Mouse (Mus musculus) spleen, postnatal 10 days (tissue): Measurements from ENCODE around the gene 2310022B05Rik.

Source experiments
- DNase-seq, 2 experiments: peaks; one replicate each; pipeline ENCODE4 v3.0.0; 2021 to 2022; ENCODE audit warnings: low spot score in 2 of 2

2310022B05Rik gene

DNA sequence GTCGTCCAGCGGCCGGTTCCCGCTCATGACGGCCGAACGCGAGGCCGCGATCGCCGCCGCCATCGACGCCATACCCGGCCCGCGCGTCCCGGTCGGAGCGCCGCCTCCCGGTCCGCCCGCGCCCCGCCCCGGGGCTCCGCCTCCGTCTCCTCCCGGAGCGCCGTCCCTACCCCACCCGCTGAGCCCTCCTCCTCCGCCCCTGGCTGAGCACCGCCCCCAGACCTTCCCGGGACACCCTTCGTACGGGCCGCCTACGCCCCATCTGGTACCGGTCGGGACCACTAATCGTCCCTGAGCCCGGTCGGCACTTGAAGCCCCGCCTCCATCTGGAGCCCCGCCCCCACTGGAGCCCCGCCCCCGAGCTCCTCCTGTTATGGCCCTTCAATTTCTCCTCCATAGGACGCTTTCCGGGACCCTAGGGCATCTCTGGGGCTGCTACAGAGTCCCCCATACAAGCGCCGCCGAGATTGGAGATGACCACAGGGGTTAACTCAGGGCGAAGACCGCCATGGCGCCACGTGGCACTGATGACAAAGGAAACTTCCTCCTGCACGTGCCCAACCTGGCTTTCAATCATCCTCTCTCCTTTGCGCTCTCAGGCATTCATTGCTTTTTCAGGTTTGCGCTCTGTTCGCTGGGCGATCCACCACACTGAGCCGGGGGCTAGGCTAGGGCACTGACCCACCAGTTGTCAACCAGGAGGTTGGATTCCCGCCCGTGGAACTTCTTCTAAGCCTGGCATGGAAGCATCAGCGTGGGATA, at the start of gene 2310022B05Rik:
TSS of gene 2310022B05Rik (minus strand) at position 258 of the 762 bp plus-strand sequence.
- peak; percentile 87 to 88 for DNase-seq

DNA sequence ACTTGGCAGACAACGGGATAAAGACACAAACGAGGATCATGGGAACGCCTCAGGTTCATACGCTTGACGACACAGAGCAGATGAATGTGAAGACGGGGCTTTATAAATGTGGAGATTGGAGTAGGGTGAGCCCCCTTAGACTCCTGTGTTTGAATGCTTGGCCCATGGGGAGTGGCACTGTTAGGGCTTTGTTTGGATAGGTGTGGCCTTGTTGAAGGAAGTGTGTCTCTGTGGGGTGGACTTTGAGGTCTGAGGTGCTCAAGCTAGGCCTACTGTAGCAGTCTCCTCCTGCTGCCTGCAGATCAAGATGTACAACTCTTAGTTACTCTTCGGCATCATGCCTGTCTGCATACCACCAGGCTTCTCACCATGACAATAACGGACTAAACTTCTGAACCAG, 42.7 kb upstream of the 2310022B05Rik start:
- no peak for DNase-seq

DNA sequence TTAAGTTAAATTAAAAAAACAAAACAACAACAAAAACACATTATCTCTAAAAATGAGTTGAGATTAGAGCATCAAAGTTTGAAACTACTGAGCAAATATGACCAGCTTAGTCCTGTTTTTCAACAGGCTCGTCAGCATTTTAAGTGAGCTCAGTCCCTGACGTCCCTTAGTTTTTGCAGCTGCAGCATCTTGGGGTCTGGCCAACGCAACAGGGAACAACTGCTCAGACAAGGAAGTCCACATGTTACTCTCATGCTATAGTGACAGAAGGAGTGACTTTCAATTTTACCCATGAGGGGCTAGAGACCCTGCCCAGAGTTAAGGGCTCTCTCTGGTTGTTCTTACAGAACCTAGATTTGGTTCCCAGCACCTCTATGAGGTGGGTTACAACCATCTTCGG, 41.2 kb upstream of the 2310022B05Rik start:
- no peak for DNase-seq

DNA sequence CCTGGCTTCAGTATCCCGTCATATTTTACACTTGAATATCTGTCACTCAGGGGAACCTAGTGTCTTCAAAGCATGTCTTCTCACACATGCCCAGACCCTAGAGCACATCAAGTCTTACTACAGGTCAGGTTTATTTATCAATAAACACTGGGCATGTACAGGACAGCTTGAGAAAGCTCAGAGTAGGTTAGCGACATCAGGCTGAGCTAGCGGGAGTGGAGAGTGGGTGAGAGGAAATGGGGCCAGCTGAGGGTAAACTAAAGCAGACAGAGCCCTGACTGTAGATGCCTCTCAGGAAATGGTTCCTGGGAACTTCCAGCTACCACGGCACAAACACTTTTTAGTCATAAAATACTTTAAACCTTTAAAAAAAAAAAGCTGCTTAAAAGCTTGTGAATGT, 40.4 kb upstream of the 2310022B05Rik start:
- peak in 1 of 2 experiments; percentile 12 for DNase-seq

DNA sequence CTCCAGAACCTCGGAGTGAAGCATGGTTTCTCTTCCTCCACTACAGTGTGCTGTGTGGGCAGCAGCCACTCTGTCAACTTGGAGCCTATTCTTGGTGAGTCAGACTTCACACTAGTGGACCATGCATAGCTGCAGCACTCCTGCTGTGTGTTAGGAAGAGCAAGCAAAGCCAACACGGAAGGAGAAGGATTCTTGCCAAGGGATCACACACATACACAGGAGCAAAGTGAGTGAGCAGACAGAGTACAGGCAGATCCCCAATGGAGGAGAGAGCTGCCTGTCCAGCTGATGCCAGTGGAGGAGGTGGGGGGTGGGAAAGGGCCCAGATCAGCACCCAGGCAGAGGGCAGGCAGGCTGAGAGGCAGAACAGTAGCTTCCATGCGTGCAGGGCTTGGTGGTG, 39.0 kb upstream of the 2310022B05Rik start:
- no peak for DNase-seq

DNA sequence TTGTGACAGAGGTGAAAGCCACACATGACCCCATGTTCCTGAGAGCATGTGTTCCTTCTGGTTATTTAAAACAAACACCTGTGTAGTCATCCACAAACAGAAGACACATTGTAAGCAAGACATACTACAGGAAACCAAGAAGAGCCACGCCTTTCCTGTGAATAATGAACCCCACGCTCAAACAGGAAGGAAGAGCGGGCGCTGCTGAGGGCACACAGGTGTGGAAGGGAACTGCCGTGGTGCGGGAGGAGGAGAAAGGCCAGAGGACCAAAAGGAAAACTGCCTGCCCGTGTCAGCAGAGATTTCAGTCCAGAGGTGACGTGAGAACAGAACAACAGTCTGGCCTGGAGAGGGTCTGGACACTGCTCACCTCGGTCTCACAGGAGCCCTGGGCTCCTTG, 37.9 kb upstream of the 2310022B05Rik start:
- peak in 1 of 2 experiments; percentile 61 for DNase-seq

DNA sequence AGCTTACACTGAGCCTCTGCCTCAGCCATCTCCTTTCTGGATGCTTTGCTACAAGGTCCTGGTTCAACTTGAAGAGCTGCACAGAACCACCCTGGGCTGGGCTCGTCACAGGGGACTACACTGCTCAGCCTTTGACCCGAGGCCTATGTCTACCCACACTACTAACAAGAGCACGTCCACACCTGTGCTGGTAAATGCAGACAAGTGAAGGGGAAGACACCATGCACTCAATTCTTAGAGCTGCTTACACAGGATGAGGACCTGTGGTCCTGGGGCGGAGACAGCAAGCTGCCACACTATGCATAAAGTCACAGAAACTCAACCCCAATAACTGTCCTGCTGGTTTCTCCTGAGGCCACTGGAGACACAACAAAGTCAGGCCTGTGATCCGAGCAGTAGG, 37.1 kb upstream of the 2310022B05Rik start:
- DNase-seq: no peak

DNA sequence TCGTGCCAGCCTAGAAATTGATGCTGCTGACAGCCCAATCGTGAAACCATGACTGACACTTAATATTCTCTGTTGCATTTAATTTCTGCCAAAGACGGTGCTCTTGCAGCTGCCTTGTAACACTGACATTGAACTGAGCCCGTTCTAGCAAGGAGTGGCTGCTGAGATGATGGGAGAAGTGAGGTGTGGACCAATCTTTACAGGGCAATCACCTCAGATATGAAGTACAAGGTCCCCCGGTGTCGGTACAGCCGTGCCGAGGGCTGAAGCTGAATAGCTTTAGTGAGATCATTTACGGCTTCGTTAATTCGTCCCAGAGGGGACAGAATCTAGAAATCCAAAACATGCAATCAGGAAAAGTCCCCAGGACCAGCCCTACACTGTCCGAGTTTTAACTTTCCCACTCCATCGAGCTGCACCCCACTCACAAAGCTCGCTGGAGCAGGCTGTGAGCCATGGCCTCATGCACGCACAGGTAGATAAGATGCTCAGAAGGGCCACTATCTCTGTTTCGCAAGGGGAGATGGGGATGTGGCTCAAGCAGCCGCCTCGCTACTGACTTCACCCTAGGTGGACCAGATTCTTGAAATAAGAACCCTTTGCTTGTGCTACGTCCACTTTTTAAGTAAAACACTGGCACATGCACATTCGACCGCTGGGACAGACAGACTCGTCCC, 32.4 kb upstream of the 2310022B05Rik start:
- no peak for DNase-seq

DNA sequence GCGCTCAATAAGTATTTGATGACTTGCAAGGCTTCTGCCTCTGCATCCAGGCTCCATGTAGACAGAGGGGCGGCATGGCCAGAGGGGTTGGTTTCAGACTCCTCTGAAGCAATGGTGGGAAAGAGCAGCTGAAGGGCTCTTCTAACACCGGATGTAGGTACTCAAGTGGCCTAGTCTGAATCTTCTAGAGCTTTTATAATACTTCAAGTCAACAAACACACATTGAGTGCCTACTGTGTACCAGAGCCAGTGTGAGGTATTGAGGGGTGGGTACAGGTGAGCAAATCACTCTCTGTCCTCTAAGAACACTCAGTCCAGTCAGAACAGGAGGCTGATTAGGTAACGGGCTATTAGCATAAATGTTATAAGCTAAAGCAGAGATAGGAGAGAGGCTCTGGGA, 28.5 kb upstream of the 2310022B05Rik start:
- no peak for DNase-seq

DNA sequence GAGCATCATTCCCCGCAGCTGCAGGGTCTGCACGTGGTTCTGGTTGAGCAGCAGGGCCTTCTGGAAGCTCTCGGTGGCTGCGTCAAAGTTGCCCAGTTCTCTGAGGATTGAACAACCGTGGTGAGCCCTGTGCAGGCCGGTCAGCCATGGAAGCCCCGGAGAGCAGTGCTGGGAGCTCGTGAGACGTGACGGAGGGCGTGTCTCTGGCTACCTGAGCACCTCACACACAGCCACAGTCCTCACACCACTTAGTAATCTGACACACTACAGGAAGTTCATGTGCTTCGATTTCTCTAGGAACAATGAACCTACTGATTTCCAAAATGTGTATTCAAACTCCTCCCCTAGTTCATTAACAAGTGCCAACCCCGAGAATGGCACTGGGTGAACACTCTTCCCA, 25.7 kb upstream of the 2310022B05Rik start:
- DNase-seq: no peak

DNA sequence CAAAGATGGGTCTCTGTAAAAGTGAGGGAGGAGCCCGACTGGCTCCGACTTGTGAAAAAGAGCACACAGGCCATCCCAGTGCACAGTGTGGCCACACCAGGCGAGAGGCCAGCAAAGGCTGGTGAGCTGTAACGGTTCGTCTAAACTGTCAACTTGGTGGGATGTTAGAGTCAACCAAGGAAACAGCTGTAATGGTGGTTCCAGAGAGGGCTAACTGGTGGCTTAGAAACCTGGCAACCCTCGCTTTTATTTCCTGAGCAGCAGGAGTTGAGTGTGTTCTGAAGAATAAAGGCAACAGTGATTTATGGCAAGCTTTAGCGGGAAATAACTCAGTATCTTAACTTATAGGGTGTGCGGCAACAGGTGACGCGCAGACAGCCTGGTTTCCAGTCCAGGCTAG, 19.0 kb upstream of the 2310022B05Rik start:
- DNase-seq: no peak

DNA sequence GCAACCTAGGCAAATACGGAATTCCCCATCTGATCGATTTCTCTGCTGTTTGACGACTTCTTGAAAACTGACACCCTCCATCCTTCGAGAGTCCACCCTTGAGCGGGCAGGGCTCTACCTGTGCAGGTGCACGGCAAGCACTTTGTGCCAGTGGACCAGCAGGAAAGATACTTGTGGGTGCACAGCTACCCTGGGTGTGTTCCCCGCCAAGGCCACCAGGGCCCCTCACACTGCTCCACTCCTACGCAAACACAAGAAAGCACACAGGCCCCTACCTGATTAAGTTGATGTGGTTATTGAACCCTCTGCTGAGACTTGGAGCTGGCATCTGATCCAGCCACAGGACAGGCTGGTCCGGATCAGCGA, 18.6 kb upstream of the 2310022B05Rik start:
- no peak for DNase-seq

DNA sequence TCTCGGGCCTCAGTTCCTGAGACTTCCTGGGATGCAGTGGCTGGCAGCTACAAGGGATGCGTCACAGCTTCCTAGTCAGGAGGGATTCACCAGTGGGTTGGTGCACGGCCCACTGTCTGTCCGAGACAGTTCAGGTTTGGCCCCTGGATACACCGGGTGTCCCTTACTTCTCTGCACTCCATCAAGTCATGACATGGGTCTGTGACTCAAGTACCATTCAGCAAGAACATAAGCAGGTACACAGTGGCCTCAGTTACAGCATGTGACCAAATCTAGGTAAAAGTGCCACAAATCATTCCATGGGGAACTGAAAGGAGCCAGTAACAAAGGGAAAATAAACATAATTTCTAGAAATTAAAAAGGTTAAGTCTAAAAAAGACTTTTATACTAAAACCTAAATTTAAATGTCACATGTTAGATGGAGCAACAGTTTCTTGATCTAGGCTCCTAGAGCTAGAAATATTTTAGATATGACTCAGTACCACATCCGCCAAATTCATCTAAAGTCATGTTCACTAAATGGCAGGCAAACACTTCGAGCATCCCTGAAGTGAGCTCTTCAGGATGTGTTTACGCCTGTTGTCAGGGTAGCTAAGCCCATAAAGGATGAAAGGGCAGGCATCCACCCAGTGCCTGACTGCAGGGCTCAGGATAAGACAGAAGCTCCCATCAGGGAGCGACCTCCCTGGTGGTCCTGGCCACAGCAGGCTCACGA, 18.1 kb upstream of the 2310022B05Rik start:
- no peak for DNase-seq

DNA sequence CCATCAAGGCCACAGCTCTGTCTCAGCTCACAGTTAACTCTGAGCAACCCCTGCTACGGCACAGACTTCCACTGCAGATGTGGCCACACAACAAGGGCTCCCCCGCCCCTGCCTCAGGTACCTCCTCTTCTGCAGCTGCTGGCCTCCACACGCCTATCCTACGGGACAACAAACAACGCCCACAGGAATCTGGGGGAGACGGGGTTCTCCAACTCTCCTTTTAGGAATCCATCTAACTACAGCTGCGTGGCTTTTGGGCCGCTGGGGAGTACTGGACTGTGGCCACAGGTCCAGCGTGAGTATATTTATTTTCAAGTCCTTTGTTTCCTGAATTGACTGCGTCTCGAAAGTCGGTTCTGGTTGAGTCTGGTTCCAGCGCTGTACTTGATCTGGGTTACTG, 15.1 kb upstream of the 2310022B05Rik start:
- DNase-seq: no peak

DNA sequence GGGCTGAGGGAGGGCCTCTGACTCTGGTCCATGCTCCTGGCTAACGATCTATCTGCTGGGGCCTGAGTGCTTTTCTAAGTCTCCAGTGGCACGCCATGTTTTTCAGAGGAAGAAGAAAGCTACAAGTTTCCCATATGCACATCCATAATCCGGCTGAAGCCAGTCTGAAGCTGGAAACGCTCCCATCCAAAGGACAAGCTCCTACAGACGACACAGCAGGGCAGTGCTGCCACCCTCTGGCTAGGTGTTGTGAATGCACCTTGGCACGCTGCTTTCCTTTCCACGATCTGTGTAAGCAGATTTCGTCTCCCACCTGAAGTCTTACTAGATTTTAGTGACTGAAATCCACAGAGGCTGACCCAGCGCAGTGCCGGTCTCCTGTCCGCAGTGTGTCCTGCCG, 14.3 kb upstream of the 2310022B05Rik start:
- peak; percentile 48 to 72 for DNase-seq

DNA sequence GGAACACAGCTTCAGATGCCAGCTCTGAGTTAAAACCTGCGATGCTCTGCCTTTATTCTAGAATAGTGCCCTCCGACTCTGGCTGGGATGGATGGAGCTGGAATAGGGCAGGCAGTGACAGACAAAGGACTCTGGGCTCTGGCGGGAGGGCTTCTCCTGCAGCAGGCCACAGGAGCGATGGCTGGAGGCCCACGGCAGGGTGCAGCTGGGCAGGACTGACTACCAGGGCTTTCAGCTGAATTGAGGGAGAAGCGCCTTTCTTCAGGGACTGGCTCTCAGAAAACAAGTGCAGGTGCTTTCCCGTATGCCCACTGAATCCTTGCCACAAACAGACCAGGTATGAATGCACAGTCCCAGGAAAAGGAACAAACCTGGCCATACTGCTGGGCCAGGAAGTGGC, 13.9 kb upstream of the 2310022B05Rik start:
- DNase-seq: no peak

DNA sequence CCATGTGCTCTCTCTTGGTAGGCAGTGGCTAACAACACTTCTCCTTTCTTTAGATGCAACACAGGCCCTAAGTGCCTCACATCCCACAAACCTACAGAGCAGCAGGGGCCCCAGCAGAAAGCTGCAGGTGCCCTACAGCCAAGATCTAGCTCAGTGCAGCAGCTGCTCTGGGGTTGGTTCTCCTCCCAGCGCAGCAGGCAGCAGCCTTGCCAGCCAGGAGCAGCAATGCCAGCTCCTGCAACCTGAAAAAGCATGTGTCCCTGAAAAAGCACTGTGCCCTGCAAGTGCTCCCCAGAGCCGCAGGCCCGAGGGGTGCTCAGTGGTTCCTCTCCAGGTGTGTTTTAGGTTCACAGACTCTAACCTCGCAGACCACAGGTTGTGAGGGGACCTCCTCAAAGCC, 13.5 kb upstream of the 2310022B05Rik start:
- no peak for DNase-seq

DNA sequence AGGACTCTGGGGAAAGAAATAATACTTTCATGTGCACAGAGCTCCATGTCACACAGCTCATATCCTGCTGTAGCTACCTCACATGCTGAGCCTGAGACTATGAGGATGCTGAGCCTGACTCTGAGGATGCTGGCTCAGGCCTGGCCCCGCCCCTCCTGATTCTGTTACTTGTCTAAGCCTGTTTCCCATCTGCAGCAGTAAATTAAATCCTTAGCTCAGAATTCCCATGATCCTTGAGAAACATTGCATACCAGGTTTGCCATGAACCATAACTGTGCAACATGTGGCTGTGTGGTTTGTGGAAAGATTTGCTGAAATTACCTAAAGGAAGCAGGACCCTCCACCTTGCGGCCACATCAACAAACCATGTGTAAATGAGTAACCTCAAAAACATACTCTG, 9.2 kb upstream of the 2310022B05Rik start:
- no peak for DNase-seq

DNA sequence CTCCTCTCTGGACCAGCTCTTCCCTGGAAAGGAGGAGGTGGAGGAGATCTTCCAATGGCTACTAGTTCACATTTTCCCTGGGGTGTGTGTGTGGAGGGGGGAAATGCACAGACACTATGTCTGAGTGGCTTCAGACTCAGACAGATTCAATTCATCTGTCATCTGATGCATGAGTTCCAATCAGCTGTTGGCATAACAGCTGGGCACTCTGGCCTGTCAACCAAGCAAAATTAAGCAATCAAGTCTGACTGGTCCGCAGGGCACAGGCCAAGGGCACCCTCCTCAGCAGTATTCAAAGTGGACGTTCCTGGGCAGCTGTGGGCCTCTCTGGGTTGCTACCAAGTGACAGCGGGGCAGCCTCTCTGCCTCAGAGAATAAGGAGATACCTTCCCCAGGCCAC, 5.6 kb upstream of the 2310022B05Rik start:
- DNase-seq: no peak

DNA sequence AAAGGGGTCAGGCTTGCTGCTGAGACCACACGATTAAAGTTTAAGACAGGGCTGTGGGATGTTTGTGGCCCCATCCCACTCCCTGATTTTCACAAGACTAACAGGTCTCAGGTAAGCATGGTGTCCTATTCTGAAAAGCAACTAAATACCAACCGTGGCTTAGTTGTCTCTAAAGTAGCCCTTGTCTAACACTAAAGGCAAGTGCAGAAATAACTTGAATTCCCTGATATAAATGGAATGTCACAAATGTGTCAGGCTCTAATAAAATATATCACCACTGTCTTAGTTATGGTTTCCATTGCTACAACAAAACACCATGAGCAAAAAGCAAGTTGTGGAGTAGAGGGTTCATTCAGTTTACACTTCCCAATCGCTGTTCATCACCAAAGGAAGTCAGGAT, 1.2 kb upstream of the 2310022B05Rik start:
- DNase-seq: no peak

DNA sequence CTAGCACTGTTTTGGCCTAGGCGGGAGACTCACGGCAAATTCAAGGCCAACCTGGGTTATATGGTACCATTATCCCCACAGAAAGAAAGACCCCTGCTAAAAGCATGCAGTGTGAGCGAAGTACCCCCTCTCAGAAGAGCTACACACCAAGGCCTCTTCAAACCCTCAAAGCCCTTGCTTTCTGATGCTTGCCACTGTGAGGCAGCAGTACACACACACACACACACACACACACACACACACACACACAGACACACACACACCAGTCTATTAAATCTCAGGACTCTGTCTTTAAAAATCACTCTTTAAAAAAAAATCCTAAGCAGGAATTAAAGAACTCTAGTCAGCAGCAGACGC, 683 bp upstream of the 2310022B05Rik start:
- no peak for DNase-seq

DNA sequence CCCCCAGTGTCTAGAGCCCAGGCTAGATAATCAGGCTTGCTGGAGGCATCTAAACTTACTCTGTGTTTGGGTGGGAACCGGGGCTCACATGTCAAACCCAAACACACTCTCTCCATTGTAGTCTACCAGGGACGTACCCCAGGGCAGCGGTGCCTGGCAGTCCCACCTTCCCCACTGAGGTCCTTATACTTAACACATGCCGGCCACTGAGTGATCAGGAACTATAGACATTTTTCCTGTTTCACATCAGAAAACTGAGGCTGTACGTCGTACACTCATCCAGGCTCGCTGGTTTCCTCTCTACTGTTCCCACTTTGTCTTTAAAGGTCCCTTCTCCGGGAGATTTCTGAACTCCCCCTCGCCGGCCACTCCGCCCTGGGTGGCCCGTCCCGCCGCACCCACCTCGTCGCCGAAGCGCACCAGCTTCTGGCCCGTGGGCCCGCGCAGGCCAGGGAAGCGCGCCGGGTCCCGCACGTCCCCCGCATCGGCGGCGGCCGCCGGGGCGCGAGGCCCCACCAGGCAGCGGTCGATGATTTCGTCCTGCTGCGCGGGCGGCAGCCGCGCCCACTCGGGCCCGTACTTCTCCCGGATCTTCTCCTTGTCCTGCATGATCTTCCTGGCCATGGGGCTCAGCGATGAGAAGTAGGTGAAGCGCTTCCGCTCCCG, 590 bp downstream of the 2310022B05Rik start:
- DNase-seq: peak in 1 of 2 experiments; percentile 57
